Mouse (Mus musculus): ENCODE results near the gene Tgm3. TPM values are rescaled to one million over a fixed set of nuclear protein-coding genes. Genes with fewer than 3 reads are reported as not detected.

Gene Tgm3
- 0.47 TPM for polyA plus RNA-seq (2014; fragmentation: Illumina TruSeq; extraction: RNeasy Lipid Tissue Mini Kit (QIAGEN cat#74804); ENCODE audit: low read depth, low replicate concordance)

GRCm38 (mm10) chr2:130012026-130012425 is at the start of gene Tgm3:
Gene Tgm3, plus strand, starts transcription at chr2:130012349.

Other genes starting within 250 kb of the Tgm3 start
- 9.4 TPM for gene Stk35, start 211.8 kb upstream of the Tgm3 start, polyA plus RNA-seq (2014; fragmentation: Illumina TruSeq; extraction: RNeasy Lipid Tissue Mini Kit (QIAGEN cat#74804); ENCODE audit: low read depth, low replicate concordance)
- gene Tgm6, start 100.1 kb downstream of the Tgm3 start, polyA plus RNA-seq (2014; fragmentation: Illumina TruSeq; extraction: RNeasy Lipid Tissue Mini Kit (QIAGEN cat#74804); ENCODE audit: low read depth, low replicate concordance) = not detected
- gene Snrpb, start 167.1 kb downstream of the Tgm3 start, polyA plus RNA-seq (2014; fragmentation: Illumina TruSeq; extraction: RNeasy Lipid Tissue Mini Kit (QIAGEN cat#74804); ENCODE audit: low read depth, low replicate concordance) = 15.5 TPM
- not detected for gene Tmc2, start 182.8 kb downstream of the Tgm3 start, polyA plus RNA-seq (2014; fragmentation: Illumina TruSeq; extraction: RNeasy Lipid Tissue Mini Kit (QIAGEN cat#74804); ENCODE audit: low read depth, low replicate concordance)

Data from adrenal gland, adult 10 weeks (tissue).